Mouse (Mus musculus): ENCODE measurements around the gene Adam33. TPM values are rescaled to one million over a fixed set of nuclear protein-coding genes. Genes with fewer than 3 reads are reported as not detected.

Gene Adam33
- total RNA-seq (2023), result not detected in 4 replicates

GRCm38 (mm10) chr2:131063404-131063864 lies at the start of gene Adam33:
Adam33 (minus strand) TSS chr2:131063814.

GRCm38 (mm10) chr2:131086667-131087390 lies 23.2 kb upstream of the Adam33 start, which contains the start of gene Siglec1:
Siglec1 (minus strand) TSS chr2:131086765.

GRCm38 (mm10) chr2:131042988-131043387 lies 20.6 kb downstream of the Adam33 start, which contains the start of gene Gfra4:
Gfra4 (minus strand) TSS chr2:131043088.

Other genes with a start within 250 kb of the Adam33 start
- 13.8 to 20.1 TPM (median 15.8 TPM) in 4 replicates for gene 4930402H24Rik, start 157.4 kb downstream of the Adam33 start, total RNA-seq (2023)
- 17.8 to 19.6 TPM (median 18.5 TPM) in 4 replicates for gene Atrn, start 157.3 kb downstream of the Adam33 start, total RNA-seq (2023)
- gene Gfra4, start 20.7 kb downstream of the Adam33 start, total RNA-seq (2023), result not detected in 4 replicates
- 0.09 to 0.38 TPM (median 0.21 TPM) in 4 replicates for gene Siglec1, start 23.0 kb upstream of the Adam33 start, total RNA-seq (2023)
- 0.21 TPM in 1 of 4 replicates, not detected in the others for gene Hspa12b, start 63.5 kb upstream of the Adam33 start, total RNA-seq (2023)
- gene Gm11037, start 69.7 kb upstream of the Adam33 start, total RNA-seq (2023), result not detected in 4 replicates
- 18.1 to 21.6 TPM (median 20.3 TPM) in 4 replicates for gene 1700037H04Rik, start 96.3 kb upstream of the Adam33 start, total RNA-seq (2023)
- 25.8 to 26.4 TPM (median 26.0 TPM) in 4 replicates for gene Cenpb, start 116.3 kb upstream of the Adam33 start, total RNA-seq (2023)
- gene Cdc25b, start 123.1 kb upstream of the Adam33 start, total RNA-seq (2023), result 64.9 to 80.9 TPM (median 71.7 TPM) in 4 replicates
- gene Spef1, start 123.5 kb upstream of the Adam33 start, total RNA-seq (2023), result 1.0 to 2.0 TPM (median 1.8 TPM) in 4 replicates
- 5.8 to 11.0 TPM (median 7.2 TPM) in 4 replicates for gene Ap5s1, start 143.3 kb upstream of the Adam33 start, total RNA-seq (2023)
- gene Mavs, start 170.2 kb upstream of the Adam33 start, total RNA-seq (2023), result 19.8 to 26.9 TPM (median 22.6 TPM) in 4 replicates
- 63.0 to 67.8 TPM (median 64.3 TPM) in 4 replicates for gene Pank2, start 198.7 kb upstream of the Adam33 start, total RNA-seq (2023)

All from B cell, adult 62 days (primary cell).